Mouse (Mus musculus): ENCODE results near the gene Npcd. TPM values are rescaled to one million over a fixed set of nuclear protein-coding genes. Genes with fewer than 3 reads are reported as not detected.

The Npcd gene
- total and polyA plus RNA-seq, 2 experiments from 2014 or later: 2.7 to 12.6 TPM

GRCm38 (mm10) chr15:79832064-79832900 is 1.8 kb downstream of the Npcd start:
- peak; percentile 93 for TF ChIP-seq CTCF (IDR thresholded peaks at IDR 0.05; ENCODE audit: low read depth)
- no peaks in the 10 kb centered on the region; the same call in 1 of the 2 replicates for H3K36me3 ChIP-seq (ENCODE audit: insufficient read depth, low read length)
- no peak for ATAC-seq
- H3K4me1 ChIP-seq (ENCODE audit: insufficient read depth, low read length): peaks cover 21% of the 10 kb centered on the region
- H3K27me3 ChIP-seq (ENCODE audit: insufficient read depth, low read length): no peaks in the 10 kb centered on the region
- no peaks in the 10 kb centered on the region for H3K9me3 ChIP-seq (ENCODE audit: low read length)
- peak overlapping the region; percentile 95; the same call in 1 of the 2 replicates for H3K27ac ChIP-seq
- peak; percentile 90 for DNase-seq (ENCODE audit: low spot score)
- WGBS: 12% methylated on average over 18 of the region's 18 CpGs
- H3K9ac ChIP-seq (replicated peaks; ENCODE audit: low read length): peak overlapping the region; percentile 80
- peak overlapping the region; percentile 83 for H3K4me3 ChIP-seq (ENCODE audit: low read length)
- H3K4me2 ChIP-seq (ENCODE audit: low read depth, low read length): peak overlapping the region; percentile 100

- no peak overlapping the region for H3K4me3 ChIP-seq (ENCODE audit: low read length)
- peak; percentile 92 for TF ChIP-seq CTCF (IDR thresholded peaks at IDR 0.05; ENCODE audit: low read depth)
- H3K27me3 ChIP-seq (ENCODE audit: insufficient read depth, low read length): no peaks in the 10 kb centered on the region
- H3K9me3 ChIP-seq (ENCODE audit: low read length): no peaks in the 10 kb centered on the region
- no peaks in the 10 kb centered on the region; the same call in 1 of the 2 replicates for H3K36me3 ChIP-seq (ENCODE audit: insufficient read depth, low read length)
- DNase-seq (ENCODE audit: low spot score): peak; percentile 90
- 0 out of 2 replicates have a peak overlapping the region, but pooled peaks have one; percentile 9 for H3K9ac ChIP-seq (replicated peaks; ENCODE audit: low read length)
- H3K4me1 ChIP-seq (ENCODE audit: insufficient read depth, low read length): peaks cover 21% of the 10 kb centered on the region
- no peak overlapping the region for H3K27ac ChIP-seq
- WGBS: 11% methylated on average over 4 of the region's 4 CpGs
- no peak overlapping the region for H3K4me2 ChIP-seq (ENCODE audit: low read depth, low read length)
- no peak for ATAC-seq
These were observed 3.6 kb downstream of the Npcd start for GRCm38 (mm10) chr15:79830388-79830787.

GRCm38 (mm10) chr15:79829431-79829830 is 4.6 kb downstream of the Npcd start:
- H3K9me3 ChIP-seq (ENCODE audit: low read length): no peaks in the 10 kb centered on the region
- no peak overlapping the region for H3K27ac ChIP-seq
- no peak overlapping the region for H3K4me3 ChIP-seq (ENCODE audit: low read length)
- no peaks in the 10 kb centered on the region for H3K27me3 ChIP-seq (ENCODE audit: insufficient read depth, low read length)
- no peak for ATAC-seq
- no peak overlapping the region for H3K9ac ChIP-seq (replicated peaks; ENCODE audit: low read length)
- H3K4me2 ChIP-seq (ENCODE audit: low read depth, low read length): 0 out of 2 replicates have a peak overlapping the region, but pooled peaks have one; percentile 34
- 66% methylated on average over 5 of the region's 5 CpGs for WGBS
- peaks cover 18% of the 10 kb centered on the region for H3K4me1 ChIP-seq (ENCODE audit: insufficient read depth, low read length)
- no peak for DNase-seq (ENCODE audit: low spot score)
- H3K36me3 ChIP-seq (ENCODE audit: insufficient read depth, low read length): no peaks in the 10 kb centered on the region; the same call in 1 of the 2 replicates
- TF ChIP-seq CTCF (IDR thresholded peaks at IDR 0.05; ENCODE audit: low read depth): no peak

- 63% methylated on average over 46 of the region's 46 CpGs for WGBS
- Histone ChIP-seq H3K9ac (replicated peaks; ENCODE audit: low read length) (0 out of 2 replicates have a peak overlapping the region, but pooled peaks have one; percentile 17), H3K27me3 (ENCODE audit: insufficient read depth, low read length) (no peaks in the 10 kb centered on the region), H3K4me1 (ENCODE audit: insufficient read depth, low read length) (peaks cover 17% of the 10 kb centered on the region), H3K4me2 (ENCODE audit: low read depth, low read length) (peak overlapping the region; percentile 34), H3K4me3 (ENCODE audit: low read length) (no peak overlapping the region), H3K36me3 (ENCODE audit: insufficient read depth, low read length) (no peaks in the 10 kb centered on the region; the same call in 1 of the 2 replicates), H3K9me3 (ENCODE audit: low read length) (no peaks in the 10 kb centered on the region), H3K27ac (no peak overlapping the region)
- ATAC-seq (no peak; the same call in 1 of the 2 replicates), DNase-seq (ENCODE audit: low spot score) (peak; percentile 67)
- peak; percentile 67 for TF ChIP-seq CTCF (IDR thresholded peaks at IDR 0.05; ENCODE audit: low read depth)
These were observed 5.5 kb downstream of the Npcd start for GRCm38 (mm10) chr15:79828366-79829035.

GRCm38 (mm10) chr15:79827778-79828210 is 6.2 kb downstream of the Npcd start:
- TF ChIP-seq CTCF (IDR thresholded peaks at IDR 0.05; ENCODE audit: low read depth): no peak
- peak overlapping the region; percentile 34; the same call in 1 of the 2 replicates for H3K4me2 ChIP-seq (ENCODE audit: low read depth, low read length)
- no peak for ATAC-seq

GRCm38 (mm10) chr15:79827061-79827777 is 6.8 kb downstream of the Npcd start:
- TF ChIP-seq CTCF (IDR thresholded peaks at IDR 0.05; ENCODE audit: low read depth): no peak
- 73% methylated on average over 14 of the region's 14 CpGs for WGBS
- no peaks in the 10 kb centered on the region for H3K27me3 ChIP-seq (ENCODE audit: insufficient read depth, low read length)
- no peaks in the 10 kb centered on the region for H3K9me3 ChIP-seq (ENCODE audit: low read length)
- 0 out of 2 replicates have a peak overlapping the region, but pooled peaks have one; percentile 24 for H3K9ac ChIP-seq (replicated peaks; ENCODE audit: low read length)
- no peak overlapping the region for H3K4me3 ChIP-seq (ENCODE audit: low read length)
- ATAC-seq (no peak), DNase-seq (ENCODE audit: low spot score) (no peak)
- peaks cover 6% of the 10 kb centered on the region; the same call in 1 of the 2 replicates for H3K4me1 ChIP-seq (ENCODE audit: insufficient read depth, low read length)
- no peak overlapping the region; the same call in 1 of the 2 replicates for H3K27ac ChIP-seq
- no peak overlapping the region for H3K4me2 ChIP-seq (ENCODE audit: low read depth, low read length)
- peaks cover 6% of the 10 kb centered on the region; the same call in 1 of the 2 replicates for H3K36me3 ChIP-seq (ENCODE audit: insufficient read depth, low read length)

More at GRCm38 (mm10) chr15:79827778-79828210, 6.2 kb downstream of the Npcd start:
- H3K9ac ChIP-seq (replicated peaks; ENCODE audit: low read length): 0 out of 2 replicates have a peak overlapping the region, but pooled peaks have one; percentile 24
- peaks cover 6% of the 10 kb centered on the region; the same call in 1 of the 2 replicates for H3K36me3 ChIP-seq (ENCODE audit: insufficient read depth, low read length)
- no peaks in the 10 kb centered on the region for H3K9me3 ChIP-seq (ENCODE audit: low read length)
- no peak overlapping the region for H3K27ac ChIP-seq
- H3K4me3 ChIP-seq (ENCODE audit: low read length): no peak overlapping the region
- no peak for DNase-seq (ENCODE audit: low spot score)
- WGBS: 66% methylated on average over 11 of the region's 11 CpGs
- peaks cover 12% of the 10 kb centered on the region for H3K4me1 ChIP-seq (ENCODE audit: insufficient read depth, low read length)
- no peaks in the 10 kb centered on the region for H3K27me3 ChIP-seq (ENCODE audit: insufficient read depth, low read length)
